Mouse (Mus musculus) midbrain, embryonic 15.5 days (tissue): Measurements from ENCODE around the gene Pzp. TPM values are rescaled to one million over a fixed set of nuclear protein-coding genes. Genes with fewer than 3 reads are reported as not detected.
A peak's percentile ranks its signal among the peaks of the same experiment; 100 is the strongest.

Source experiments
- ATAC-seq: fragments of 200-750 bp; cut with Nextera tagmentation; replicated peaks from 2 replicates; pipeline ENCODE4 v1.8.0; 2017; ENCODE audit warnings: moderate TSS enrichment
- H3K27ac ChIP-seq: fragments of 300-500 bp; sonication (generic); 2 replicates; pipeline ENCODE4 v1.5.1; 2015; ENCODE audit warnings: mild to moderate bottlenecking, inconsistent platforms
- H3K27me3 ChIP-seq: fragments of 300-500 bp; sonication (generic); replicated peaks from 2 replicates; pipeline ENCODE4 v1.6.1; 2015; ENCODE audit warnings: inconsistent platforms
- H3K36me3 ChIP-seq: fragments of 300-500 bp; sonication (generic); replicated peaks from 2 replicates; pipeline ENCODE4 v1.6.1; 2015; ENCODE audit warnings: inconsistent platforms
- H3K4me1 ChIP-seq: fragments of 300-500 bp; sonication (generic); 2 replicates; pipeline ENCODE4 v1.6.1; 2015; ENCODE audit warnings: inconsistent platforms
- H3K4me2 ChIP-seq: fragments of 300-500 bp; sonication (generic); 2 replicates; pipeline ENCODE4 v1.6.1; 2015; ENCODE audit warnings: inconsistent platforms, mild to moderate bottlenecking, moderate library complexity
- H3K4me3 ChIP-seq: fragments of 300-500 bp; sonication (generic); 2 replicates; pipeline ENCODE4 v1.5.1; 2015; ENCODE audit warnings: mild to moderate bottlenecking, inconsistent platforms
- H3K9ac ChIP-seq: fragments of 300-500 bp; sonication (generic); 2 replicates; pipeline ENCODE4 v1.6.1; 2015; ENCODE audit warnings: mild to moderate bottlenecking, inconsistent platforms
- H3K9me3 ChIP-seq: fragments of 300-500 bp; sonication (generic); 2 replicates; pipeline ENCODE4 v1.6.1; 2016; ENCODE audit warnings: inconsistent platforms
- WGBS: fragments of 180-500 bp; shearing (Covaris S2); methylation state at CpG from one replicate; pipeline ENCODE4 v1.1.7; 2015; ENCODE audit warnings: mixed read lengths; 5-methylcytosine and 5-hydroxymethylcytosine counted together
- polyA plus RNA-seq: library from polyadenylated mRNA; unstranded; fragments of >200 nt; fragmentation: Nextera tagmentation; extraction: Ambion mirVana; gene quantifications from 2 replicates; pipeline ENCODE4 v1.2.1, GENCODE M21; 2015

Gene Pzp
- polyA plus RNA-seq, 1 experiment from 2014 or later, result not detected

GRCm38 (mm10) chr6:128469451-128469850, 57.1 kb downstream of the Pzp start:
- H3K4me3 ChIP-seq, result no peak overlapping the region
- no peak for ATAC-seq
- 7% methylated on average over 12 of the region's 12 CpGs for WGBS
- H3K9ac ChIP-seq, result no peak overlapping the region
- H3K27me3 ChIP-seq, result no peaks in the 10 kb centered on the region
- no peaks in the 10 kb centered on the region for H3K36me3 ChIP-seq
- H3K4me1 ChIP-seq, result no peaks in the 10 kb centered on the region
- H3K4me2 ChIP-seq, result no peak overlapping the region
- H3K27ac ChIP-seq, result no peak overlapping the region
- H3K9me3 ChIP-seq, result no peaks in the 10 kb centered on the region

DNA sequence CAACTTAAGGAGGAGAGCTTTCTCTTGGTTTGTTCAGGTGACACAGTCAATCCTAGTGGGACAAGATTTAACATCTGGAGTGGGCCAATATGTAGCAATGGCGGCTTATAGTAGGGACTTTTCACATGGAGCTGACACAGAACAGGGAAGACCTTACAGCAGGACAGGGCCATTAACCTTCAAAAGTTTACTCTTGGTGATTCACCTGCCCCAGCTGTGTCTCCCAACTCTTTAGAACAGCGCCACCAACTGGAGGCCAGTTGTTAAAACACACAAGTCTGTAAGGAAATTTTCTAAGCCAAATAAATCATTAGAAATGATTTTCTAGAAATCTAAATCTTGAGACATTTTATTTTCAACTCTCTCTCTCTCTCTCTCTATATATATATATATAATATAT, 59.2 kb downstream of the Pzp start:
- 47% methylated on average over 2 of the region's 2 CpGs for WGBS
- Histone ChIP-seq H3K27ac (no peak overlapping the region), H3K36me3 (no peaks in the 10 kb centered on the region), H3K4me1 (no peaks in the 10 kb centered on the region), H3K9me3 (no peaks in the 10 kb centered on the region), H3K4me3 (no peak overlapping the region), H3K9ac (no peak overlapping the region), H3K27me3 (no peaks in the 10 kb centered on the region), H3K4me2 (no peak overlapping the region)
- no peak for ATAC-seq

DNA sequence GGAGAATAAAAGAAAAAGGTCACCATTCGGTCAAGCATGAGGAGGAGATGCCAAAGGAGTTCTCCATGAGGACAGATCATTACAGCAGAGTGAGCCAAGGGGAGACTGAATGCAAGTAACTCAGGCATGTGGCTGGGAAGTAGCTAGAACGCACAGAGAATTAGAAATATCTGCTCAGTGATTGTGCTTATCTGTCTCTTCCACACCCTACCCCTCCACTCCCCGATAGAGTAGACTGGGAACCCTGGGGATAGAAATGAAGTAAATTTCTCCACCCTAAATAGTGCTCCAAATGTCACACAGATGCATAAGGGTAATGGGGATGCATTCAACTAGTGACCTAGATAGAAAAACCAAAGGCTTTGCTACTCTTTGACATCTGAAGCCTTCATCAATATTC, 60.0 kb downstream of the Pzp start:
- ATAC-seq, result no peak

DNA sequence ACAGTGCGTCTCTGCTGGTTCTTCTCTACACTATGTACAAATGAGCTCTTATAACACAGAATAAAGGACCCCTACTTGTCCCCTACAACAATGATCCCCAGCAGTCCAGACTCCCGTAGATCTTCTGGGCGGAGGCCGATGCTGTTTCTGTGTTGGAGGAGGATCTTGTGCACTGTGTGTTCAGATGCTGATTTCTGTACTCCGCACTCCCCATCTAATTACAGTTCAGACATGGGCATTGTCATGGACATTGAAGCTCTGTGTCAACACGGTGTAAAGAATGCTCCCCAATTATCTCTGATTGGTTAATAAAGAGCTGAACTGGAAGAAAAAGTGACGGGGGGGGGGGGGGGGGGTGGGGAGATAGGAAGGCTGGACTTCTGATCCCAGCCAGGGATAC, 60.5 kb downstream of the Pzp start:
- Histone ChIP-seq H3K27ac (no peak overlapping the region), H3K4me2 (no peak overlapping the region), H3K4me1 (no peaks in the 10 kb centered on the region), H3K36me3 (no peaks in the 10 kb centered on the region), H3K9ac (no peak overlapping the region), H3K4me3 (no peak overlapping the region), H3K9me3 (no peaks in the 10 kb centered on the region), H3K27me3 (no peaks in the 10 kb centered on the region)
- WGBS, result 60% methylated on average over 7 of the region's 7 CpGs
- ATAC-seq, result no peak

More for the DNA sequence above, 60.0 kb downstream of the Pzp start:
- Histone ChIP-seq H3K4me2 (no peak overlapping the region), H3K27ac (no peak overlapping the region), H3K9ac (no peak overlapping the region), H3K9me3 (no peaks in the 10 kb centered on the region), H3K27me3 (no peaks in the 10 kb centered on the region), H3K4me1 (no peaks in the 10 kb centered on the region), H3K36me3 (no peaks in the 10 kb centered on the region), H3K4me3 (no peak overlapping the region)
- 60% methylated on average over 3 of the region's 3 CpGs for WGBS

DNA sequence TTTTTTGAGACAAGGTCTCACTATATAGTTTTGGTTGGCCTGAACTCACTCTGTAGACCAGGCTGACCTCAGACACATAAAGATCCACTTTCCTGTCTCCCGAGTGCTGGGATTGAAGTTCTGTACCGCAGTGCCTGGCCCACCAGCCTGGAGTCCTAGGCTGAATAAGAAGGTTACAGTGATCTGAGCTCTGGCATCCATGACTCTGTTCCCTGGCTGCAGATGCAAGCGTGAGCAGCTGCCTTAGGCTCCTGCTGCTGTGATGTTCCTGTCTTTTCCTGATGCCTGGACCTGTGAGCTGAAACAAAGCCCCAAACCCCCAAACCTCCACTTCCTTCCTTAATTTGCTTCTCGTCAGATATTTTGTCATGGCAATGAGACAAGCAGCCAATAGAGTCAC, 61.5 kb downstream of the Pzp start:
- Histone ChIP-seq H3K4me1 (no peaks in the 10 kb centered on the region), H3K9me3 (no peaks in the 10 kb centered on the region), H3K4me3 (no peak overlapping the region), H3K27ac (no peak overlapping the region), H3K9ac (no peak overlapping the region), H3K27me3 (no peaks in the 10 kb centered on the region), H3K36me3 (no peaks in the 10 kb centered on the region), H3K4me2 (no peak overlapping the region)
- WGBS, result 84% methylated on average over 4 of the region's 4 CpGs
- no peak for ATAC-seq

GRCm38 (mm10) chr6:128461606-128462005, 64.9 kb downstream of the Pzp start:
- Histone ChIP-seq H3K27ac (no peak overlapping the region), H3K9me3 (no peaks in the 10 kb centered on the region), H3K27me3 (no peaks in the 10 kb centered on the region), H3K4me2 (no peak overlapping the region), H3K36me3 (no peaks in the 10 kb centered on the region), H3K4me1 (no peaks in the 10 kb centered on the region), H3K9ac (no peak overlapping the region), H3K4me3 (no peak overlapping the region)
- no peak for ATAC-seq

DNA sequence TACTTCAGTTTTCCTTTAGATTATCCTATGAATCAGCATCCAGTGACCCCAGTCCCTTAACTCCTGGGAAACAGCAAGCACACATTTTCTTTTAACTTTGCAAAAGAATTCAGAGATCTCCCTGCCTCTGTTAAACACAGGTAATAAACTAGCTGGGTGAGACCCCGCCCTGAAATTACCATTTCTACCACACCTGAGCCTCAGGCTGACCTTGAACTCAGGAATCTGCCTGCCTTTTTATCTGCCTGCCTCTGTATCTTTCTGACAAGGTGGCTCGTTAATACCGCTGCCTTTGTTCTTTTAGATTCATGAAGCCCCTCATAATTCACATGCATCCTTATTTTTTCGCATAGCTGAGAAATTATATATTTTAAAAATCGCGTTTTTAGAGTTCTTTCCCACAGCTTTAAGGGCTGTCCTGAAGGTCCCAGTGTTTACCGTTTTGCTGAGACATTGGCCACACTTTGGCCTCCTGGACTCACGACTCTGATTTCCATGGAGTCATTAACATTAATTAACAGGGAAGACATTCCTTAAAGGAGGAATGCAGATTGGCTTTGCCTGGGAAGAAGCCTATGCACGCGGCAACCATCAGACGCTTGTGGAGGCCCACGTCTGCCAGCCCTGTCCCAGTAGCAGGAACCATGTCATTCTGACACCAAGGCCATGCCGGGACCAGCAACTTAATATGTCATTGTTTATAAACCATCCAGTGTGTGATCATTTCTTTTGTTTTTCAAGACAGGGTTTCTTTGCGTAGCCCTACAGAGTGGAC, 65.6 kb downstream of the Pzp start:
- Histone ChIP-seq H3K4me2 (no peak overlapping the region), H3K4me1 (no peaks in the 10 kb centered on the region), H3K36me3 (no peaks in the 10 kb centered on the region), H3K4me3 (no peak overlapping the region), H3K27ac (no peak overlapping the region), H3K27me3 (no peaks in the 10 kb centered on the region), H3K9me3 (no peaks in the 10 kb centered on the region), H3K9ac (no peak overlapping the region)
- ATAC-seq, result no peak
- WGBS, result 79% methylated on average over 14 of the region's 14 CpGs

GRCm38 (mm10) chr6:128460321-128460720, 66.2 kb downstream of the Pzp start:
- H3K4me1 ChIP-seq, result no peaks in the 10 kb centered on the region
- H3K4me2 ChIP-seq, result no peak overlapping the region
- 18% methylated on average over 2 of the region's 2 CpGs for WGBS
- H3K9ac ChIP-seq, result no peak overlapping the region
- H3K27ac ChIP-seq, result no peak overlapping the region
- no peak overlapping the region for H3K4me3 ChIP-seq
- no peaks in the 10 kb centered on the region for H3K9me3 ChIP-seq
- ATAC-seq, result no peak
- H3K27me3 ChIP-seq, result no peaks in the 10 kb centered on the region
- no peaks in the 10 kb centered on the region for H3K36me3 ChIP-seq

GRCm38 (mm10) chr6:128457186-128457585, 69.3 kb downstream of the Pzp start:
- no peak overlapping the region for H3K4me3 ChIP-seq
- H3K4me1 ChIP-seq, result no peaks in the 10 kb centered on the region
- WGBS, result 84% methylated on average over 5 of the region's 5 CpGs
- H3K4me2 ChIP-seq, result no peak overlapping the region
- no peak overlapping the region for H3K27ac ChIP-seq
- ATAC-seq, result no peak
- H3K27me3 ChIP-seq, result no peaks in the 10 kb centered on the region
- H3K9me3 ChIP-seq, result no peaks in the 10 kb centered on the region
- H3K36me3 ChIP-seq, result no peaks in the 10 kb centered on the region
- H3K9ac ChIP-seq, result no peak overlapping the region

GRCm38 (mm10) chr6:128455835-128456605, 70.5 kb downstream of the Pzp start:
- no peaks in the 10 kb centered on the region for H3K9me3 ChIP-seq
- 84% methylated on average over 12 of the region's 12 CpGs for WGBS

GRCm38 (mm10) chr6:128447063-128447462, 79.5 kb downstream of the Pzp start:
- H3K27me3 ChIP-seq, result no peaks in the 10 kb centered on the region
- H3K9me3 ChIP-seq, result no peaks in the 10 kb centered on the region
- H3K27ac ChIP-seq, result no peak overlapping the region
- H3K4me3 ChIP-seq, result no peak overlapping the region
- no peaks in the 10 kb centered on the region for H3K36me3 ChIP-seq
- peaks cover 7% of the 10 kb centered on the region; the same call in 1 of the 2 replicates for H3K4me1 ChIP-seq
- H3K4me2 ChIP-seq, result no peak overlapping the region
- no peak for ATAC-seq
- 96% methylated on average over 5 of the region's 5 CpGs for WGBS
- H3K9ac ChIP-seq, result no peak overlapping the region

More at GRCm38 (mm10) chr6:128455835-128456605, 70.5 kb downstream of the Pzp start:
- H3K4me2 ChIP-seq, result no peak overlapping the region
- H3K4me3 ChIP-seq, result no peak overlapping the region
- H3K4me1 ChIP-seq, result no peaks in the 10 kb centered on the region
- ATAC-seq, result no peak
- no peak overlapping the region for H3K27ac ChIP-seq
- H3K9ac ChIP-seq, result no peak overlapping the region
- no peaks in the 10 kb centered on the region for H3K27me3 ChIP-seq
- no peaks in the 10 kb centered on the region for H3K36me3 ChIP-seq

DNA sequence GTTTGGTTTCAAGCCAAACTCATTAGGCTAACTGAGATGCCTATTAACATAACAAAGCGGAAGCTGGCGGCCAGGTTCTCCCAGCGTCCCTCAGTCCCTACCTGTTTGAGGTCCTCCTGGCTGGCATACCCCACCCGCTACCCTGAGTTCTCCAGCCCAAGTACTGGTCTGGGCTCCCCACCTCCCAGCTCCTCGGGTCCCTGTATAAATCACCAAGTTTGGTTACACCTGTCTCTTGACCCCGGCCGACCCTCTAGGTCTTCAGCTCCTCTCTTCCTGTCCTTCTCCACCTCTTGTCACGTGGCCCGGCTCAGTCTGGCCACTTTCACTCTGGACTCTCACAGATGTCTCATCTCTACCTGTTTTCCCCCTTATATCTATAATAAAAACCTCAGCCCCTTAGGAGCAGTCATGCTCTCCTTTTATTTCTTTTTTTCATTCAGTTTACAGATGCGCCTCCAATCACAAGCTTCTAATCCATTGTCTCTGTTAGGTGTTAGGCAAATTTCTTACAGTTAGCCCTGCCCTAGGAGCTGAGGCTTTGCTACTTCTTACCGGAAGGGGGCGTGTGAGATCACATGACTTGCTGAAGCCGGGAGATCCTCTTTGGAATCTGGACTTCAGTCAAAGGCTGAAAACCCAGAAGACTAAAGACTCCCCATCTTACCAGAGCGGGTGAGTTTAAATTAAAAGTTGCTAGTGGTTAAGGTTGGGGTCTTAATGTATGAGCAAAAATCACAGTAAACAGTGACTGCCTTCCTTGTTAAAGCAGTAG, 80.6 kb downstream of the Pzp start:
- peak; percentile 64 for ATAC-seq
- H3K36me3 ChIP-seq, result no peaks in the 10 kb centered on the region
- 15% methylated on average over 14 of the region's 14 CpGs for WGBS

More for the DNA sequence above, 80.6 kb downstream of the Pzp start:
- Histone ChIP-seq H3K9me3 (no peaks in the 10 kb centered on the region), H3K4me1 (peaks cover 7% of the 10 kb centered on the region; the same call in 1 of the 2 replicates), H3K4me2 (peak overlapping the region; percentile 39), H3K27ac (no peak overlapping the region), H3K27me3 (no peaks in the 10 kb centered on the region), H3K4me3 (peak overlapping the region; percentile 20), H3K9ac (no peak overlapping the region)
